Mouse (Mus musculus) embryonic facial prominence, embryonic 12.5 days (tissue): ENCODE results near the gene Mgat3. TPM values are rescaled to one million over a fixed set of nuclear protein-coding genes. Genes with fewer than 3 reads are reported as not detected.
A peak's percentile ranks its signal among the peaks of the same experiment; 100 is the strongest.

Experiments
- ATAC-seq: fragments of 200-750 bp; cut with Nextera tagmentation; 2 replicates; pipeline ENCODE4 v1.8.0; 2017; ENCODE audit not compliant: insufficient number of reproducible peaks, insufficient read depth, low FRiP score, low TSS enrichment
- H3K27ac ChIP-seq: fragments of 300-500 bp; sonication (generic); 2 replicates; pipeline ENCODE4 v1.5.1; 2016; ENCODE audit warnings: mild to moderate bottlenecking
- H3K27me3 ChIP-seq: fragments of 300-500 bp; sonication (generic); 2 replicates; pipeline ENCODE4 v1.6.1; 2016; ENCODE audit warnings: mild to moderate bottlenecking, moderate library complexity
- H3K36me3 ChIP-seq: fragments of 300-500 bp; sonication (generic); 2 replicates; pipeline ENCODE4 v1.6.1; 2016; ENCODE audit warnings: mild to moderate bottlenecking
- H3K4me1 ChIP-seq: fragments of 300-500 bp; sonication (generic); 2 replicates; pipeline ENCODE4 v1.6.1; 2016
- H3K4me2 ChIP-seq: fragments of 300-500 bp; sonication (generic); replicated peaks from 2 replicates; pipeline ENCODE4 v1.6.1; 2016; ENCODE audit warnings: mild to moderate bottlenecking, moderate library complexity
- H3K4me3 ChIP-seq: fragments of 300-500 bp; sonication (generic); 2 replicates; pipeline ENCODE4 v1.5.1; 2016; ENCODE audit warnings: mild to moderate bottlenecking
- H3K9ac ChIP-seq: fragments of 300-500 bp; sonication (generic); 2 replicates; pipeline ENCODE4 v1.6.1; 2016; ENCODE audit warnings: mild to moderate bottlenecking, moderate library complexity
- H3K9me3 ChIP-seq: fragments of 300-500 bp; sonication (generic); 2 replicates; pipeline ENCODE4 v1.6.1; 2016; ENCODE audit warnings: mild to moderate bottlenecking, moderate library complexity
- WGBS: fragments of 180-500 bp; shearing (Covaris S2); methylation state at CpG from one replicate; pipeline ENCODE4 v1.1.7; 2016; 5-methylcytosine and 5-hydroxymethylcytosine counted together
- polyA plus RNA-seq: library from polyadenylated mRNA; unstranded; fragments of >200 nt; fragmentation: Nextera tagmentation; extraction: Ambion mirVana; gene quantifications from 2 replicates; pipeline ENCODE4 v1.2.1, GENCODE M21; 2016

Mgat3 gene
- polyA plus RNA-seq, 1 experiment from 2014 or later, result 10.5 TPM

- H3K36me3 ChIP-seq, result peaks cover 42% of the 10 kb centered on the region
- H3K4me2 ChIP-seq, result no peak overlapping the region
- peaks cover 28% of the 10 kb centered on the region for H3K4me1 ChIP-seq
- no peak overlapping the region for H3K9ac ChIP-seq
- H3K9me3 ChIP-seq, result no peaks in the 10 kb centered on the region
- WGBS, result 89% methylated on average over 11 of the region's 11 CpGs
- H3K27me3 ChIP-seq, result no peaks in the 10 kb centered on the region
- H3K27ac ChIP-seq, result no peak overlapping the region
- no peak for ATAC-seq
- no peak overlapping the region for H3K4me3 ChIP-seq
Measured at GRCm38 (mm10) chr15:80163274-80163673, 10.2 kb upstream of the Mgat3 start.

- Histone ChIP-seq H3K27ac (no peak overlapping the region), H3K4me1 (peaks cover 23% of the 10 kb centered on the region), H3K4me3 (no peak overlapping the region), H3K9me3 (no peaks in the 10 kb centered on the region), H3K9ac (no peak overlapping the region), H3K27me3 (no peaks in the 10 kb centered on the region), H3K36me3 (peaks cover 38% of the 10 kb centered on the region), H3K4me2 (no peak overlapping the region)
- no peak for ATAC-seq
- 91% methylated on average over 4 of the region's 4 CpGs for WGBS
Measured at GRCm38 (mm10) chr15:80163716-80164115, 9.8 kb upstream of the Mgat3 start.

- no peak overlapping the region for H3K27ac ChIP-seq
- H3K27me3 ChIP-seq, result no peaks in the 10 kb centered on the region
- H3K4me2 ChIP-seq, result no peak overlapping the region
- peaks cover 25% of the 10 kb centered on the region for H3K36me3 ChIP-seq
- H3K9me3 ChIP-seq, result no peaks in the 10 kb centered on the region
- no peak for ATAC-seq
- peaks cover 6% of the 10 kb centered on the region for H3K4me1 ChIP-seq
- 53% methylated on average over 5 of the region's 5 CpGs for WGBS
- H3K9ac ChIP-seq, result no peak overlapping the region
- no peak overlapping the region for H3K4me3 ChIP-seq
Measured at GRCm38 (mm10) chr15:80165396-80165795, 8.1 kb upstream of the Mgat3 start.

GRCm38 (mm10) chr15:80169484-80169883 lies 4.0 kb upstream of the Mgat3 start:
- Histone ChIP-seq H3K4me1 (peaks cover 18% of the 10 kb centered on the region), H3K9me3 (no peaks in the 10 kb centered on the region), H3K4me3 (no peak overlapping the region), H3K9ac (no peak overlapping the region), H3K27ac (no peak overlapping the region), H3K4me2 (no peak overlapping the region), H3K27me3 (no peaks in the 10 kb centered on the region), H3K36me3 (no peaks in the 10 kb centered on the region)
- ATAC-seq, result no peak
- WGBS, result 77% methylated on average over 1 of the region's 1 CpGs

- Histone ChIP-seq H3K9ac (no peak overlapping the region), H3K27ac (no peak overlapping the region), H3K9me3 (no peaks in the 10 kb centered on the region), H3K4me3 (no peak overlapping the region), H3K4me1 (peaks cover 26% of the 10 kb centered on the region), H3K27me3 (no peaks in the 10 kb centered on the region), H3K4me2 (no peak overlapping the region), H3K36me3 (no peaks in the 10 kb centered on the region)
- ATAC-seq, result no peak
- WGBS, result 46% methylated on average over 4 of the region's 4 CpGs
Measured at GRCm38 (mm10) chr15:80170357-80170756, 3.2 kb upstream of the Mgat3 start.

GRCm38 (mm10) chr15:80171286-80171685 lies 2.2 kb upstream of the Mgat3 start:
- Histone ChIP-seq H3K9me3 (no peaks in the 10 kb centered on the region), H3K4me1 (peaks cover 34% of the 10 kb centered on the region), H3K27ac (peak overlapping the region; percentile 50; the same call in 1 of the 2 replicates), H3K9ac (no peak overlapping the region), H3K36me3 (no peaks in the 10 kb centered on the region), H3K4me3 (peak overlapping the region; percentile 12; the same call in 1 of the 2 replicates), H3K4me2 (peak overlapping the region; percentile 30), H3K27me3 (no peaks in the 10 kb centered on the region)
- 5% methylated on average over 8 of the region's 8 CpGs for WGBS
- ATAC-seq, result no peak

GRCm38 (mm10) chr15:80171791-80172190 lies 1.7 kb upstream of the Mgat3 start:
- Histone ChIP-seq H3K27me3 (no peaks in the 10 kb centered on the region), H3K27ac (no peak overlapping the region; the same call in 1 of the 2 replicates), H3K9me3 (no peaks in the 10 kb centered on the region), H3K4me2 (peak overlapping the region; percentile 30; the same call in 1 of the 2 replicates), H3K9ac (no peak overlapping the region), H3K36me3 (no peaks in the 10 kb centered on the region), H3K4me1 (peaks cover 34% of the 10 kb centered on the region), H3K4me3 (peak overlapping the region; percentile 12; the same call in 1 of the 2 replicates)
- 14% methylated on average over 6 of the region's 6 CpGs for WGBS
- no peak for ATAC-seq

- Histone ChIP-seq H3K27me3 (no peaks in the 10 kb centered on the region), H3K4me3 (peak overlapping the region; percentile 97), H3K27ac (peak overlapping the region; percentile 92), H3K9me3 (no peaks in the 10 kb centered on the region), H3K4me1 (peaks cover 34% of the 10 kb centered on the region), H3K36me3 (no peaks in the 10 kb centered on the region), H3K9ac (peak overlapping the region; percentile 98), H3K4me2 (peak overlapping the region; percentile 80)
- WGBS, result under 1% methylated on average over 50 of the region's 60 CpGs
- ATAC-seq, result peak; percentile 31; the same call in 1 of the 2 replicates
Measured at GRCm38 (mm10) chr15:80173781-80174597, 468 bp downstream of the Mgat3 start.

- peaks cover 37% of the 10 kb centered on the region for H3K4me1 ChIP-seq
- H3K4me3 ChIP-seq, result peak overlapping the region; percentile 97
- H3K27ac ChIP-seq, result peak overlapping the region; percentile 92
- 2% methylated on average over 5 of the region's 5 CpGs for WGBS
- no peak for ATAC-seq
- no peaks in the 10 kb centered on the region for H3K27me3 ChIP-seq
- H3K9ac ChIP-seq, result peak overlapping the region; percentile 98
- H3K36me3 ChIP-seq, result no peaks in the 10 kb centered on the region
- peak overlapping the region; percentile 80 for H3K4me2 ChIP-seq
- H3K9me3 ChIP-seq, result no peaks in the 10 kb centered on the region
Measured at GRCm38 (mm10) chr15:80174598-80174875, 1.0 kb downstream of the Mgat3 start.

- H3K27ac ChIP-seq, result no peak overlapping the region
- WGBS, result 75% methylated on average over 9 of the region's 9 CpGs
- ATAC-seq, result no peak
- H3K27me3 ChIP-seq, result no peaks in the 10 kb centered on the region
- H3K9me3 ChIP-seq, result no peaks in the 10 kb centered on the region
- peaks cover 42% of the 10 kb centered on the region for H3K4me1 ChIP-seq
- H3K4me3 ChIP-seq, result peak overlapping the region; percentile 97; the same call in 1 of the 2 replicates
- 0 out of 2 replicates have a peak overlapping the region, but pooled peaks have one; percentile 98 for H3K9ac ChIP-seq
- peak overlapping the region; percentile 80 for H3K4me2 ChIP-seq
- H3K36me3 ChIP-seq, result no peaks in the 10 kb centered on the region
Measured at GRCm38 (mm10) chr15:80175316-80175715, 1.8 kb downstream of the Mgat3 start.

- Histone ChIP-seq H3K4me1 (peaks cover 40% of the 10 kb centered on the region), H3K9me3 (no peaks in the 10 kb centered on the region), H3K27me3 (no peaks in the 10 kb centered on the region), H3K36me3 (no peaks in the 10 kb centered on the region), H3K4me3 (no peak overlapping the region), H3K27ac (no peak overlapping the region), H3K9ac (no peak overlapping the region), H3K4me2 (no peak overlapping the region)
- 71% methylated on average over 6 of the region's 6 CpGs for WGBS
- ATAC-seq, result no peak
Measured at GRCm38 (mm10) chr15:80175756-80176155, 2.2 kb downstream of the Mgat3 start.

- Histone ChIP-seq H3K36me3 (peaks cover 10% of the 10 kb centered on the region; the same call in 1 of the 2 replicates), H3K9ac (no peak overlapping the region), H3K27me3 (no peaks in the 10 kb centered on the region), H3K4me3 (no peak overlapping the region), H3K4me2 (no peak overlapping the region), H3K27ac (no peak overlapping the region), H3K9me3 (no peaks in the 10 kb centered on the region), H3K4me1 (0 out of 2 replicates have a peak, but pooled peaks cover 8% of the 10 kb centered on the region)
- no peak for ATAC-seq
- WGBS, result 95% methylated on average over 7 of the region's 7 CpGs
Measured at GRCm38 (mm10) chr15:80181561-80181960, 8.0 kb downstream of the Mgat3 start.
